Mouse (Mus musculus) heart, adult 8-10 months (tissue): ENCODE results near the gene Pitpnm1. TPM values are rescaled to one million over a fixed set of nuclear protein-coding genes. Genes with fewer than 3 reads are reported as not detected.

Experiments used
- DNase-seq: peaks from one replicate; pipeline ENCODE4 v3.0.0; 2022; ENCODE audit warnings: low spot score
- total RNA-seq, 4 experiments: library from RNA; stranded (reverse); gene quantifications; 2 replicates each; pipeline ENCODE4 v1.2.4; 2022

Pitpnm1 gene
- total RNA-seq, 4 experiments from 2014 or later, result 17.0 to 22.1 (median 18.3) TPM

DNA sequence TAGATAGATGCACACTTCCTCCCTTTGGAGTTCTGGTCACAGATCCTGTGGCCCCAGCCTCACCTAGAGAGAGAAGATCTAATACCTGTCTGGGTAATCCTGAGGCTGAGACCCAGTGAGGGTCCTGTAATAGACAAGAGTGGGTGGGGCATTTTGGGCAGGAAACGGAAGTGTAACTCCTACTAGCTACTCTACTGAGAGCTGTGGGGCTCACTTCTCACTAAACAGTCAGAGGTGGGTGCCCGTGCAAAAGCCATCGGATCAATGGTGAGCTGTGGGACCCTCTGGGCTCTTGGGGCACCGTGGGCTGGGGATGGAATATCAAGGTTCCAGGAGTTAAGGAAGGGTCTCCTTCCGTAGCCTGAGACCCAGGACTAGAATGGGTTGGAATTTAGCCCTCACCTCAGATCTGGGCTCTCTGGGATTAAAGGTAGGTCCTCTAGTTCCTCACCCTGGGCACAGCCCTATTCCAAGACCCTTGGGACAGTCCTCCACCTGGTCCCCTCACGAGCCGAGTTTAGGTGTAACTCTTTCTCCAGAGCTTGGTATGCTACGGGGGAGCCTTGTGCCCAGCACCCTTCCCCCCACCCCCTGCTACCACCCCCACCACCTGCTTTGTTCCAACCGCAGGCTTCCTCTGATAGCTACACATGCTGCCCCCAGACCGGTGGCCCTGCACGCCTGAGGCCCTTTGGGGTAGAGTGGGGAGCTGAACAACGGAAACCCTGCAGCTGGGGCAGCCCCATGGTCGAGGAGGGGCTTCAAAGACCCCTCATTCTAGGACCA lies 54.8 kb downstream of the Pitpnm1 start:
- DNase-seq, result no peak

DNA sequence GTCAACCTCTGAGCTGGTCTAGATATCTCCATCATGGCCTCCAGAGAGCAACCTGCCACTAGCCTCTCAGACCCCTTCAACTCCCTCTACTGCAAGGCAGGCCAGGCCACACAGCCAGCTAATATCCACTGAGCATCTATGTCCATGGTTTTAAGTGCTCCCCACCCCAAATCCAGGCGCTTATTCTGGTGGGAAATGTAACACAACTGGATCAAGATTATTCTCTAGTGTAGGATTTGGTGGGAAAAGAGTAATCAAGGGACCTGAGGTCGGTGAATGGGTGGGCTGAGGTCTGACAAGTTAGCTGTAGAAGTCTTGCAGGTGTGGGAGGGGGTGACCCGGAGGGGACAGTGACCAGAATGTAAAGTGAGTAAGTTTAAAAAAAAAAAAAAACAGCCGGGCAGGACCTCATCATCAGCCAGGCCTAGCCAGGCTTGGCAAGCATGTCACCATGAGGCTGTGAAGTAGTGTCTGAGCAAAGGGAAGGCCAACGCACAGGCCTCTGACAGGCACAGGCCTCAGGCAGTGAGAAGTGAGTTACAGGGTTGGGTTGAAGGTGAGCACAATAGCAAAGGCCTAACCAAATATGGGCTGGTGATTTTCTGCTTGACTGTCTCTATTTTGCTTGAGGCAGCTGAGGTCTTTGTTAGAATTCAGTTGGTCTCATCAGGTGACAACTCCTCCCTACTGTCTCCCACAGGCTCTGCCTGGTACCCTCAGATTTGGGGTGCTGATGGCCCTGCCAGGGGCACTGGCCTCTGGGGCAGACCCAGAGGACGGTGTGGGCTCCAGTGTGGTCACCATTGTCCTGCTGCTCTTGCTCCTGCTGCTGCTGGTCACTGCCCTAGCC lies 55.6 kb downstream of the Pitpnm1 start:
- no peak for DNase-seq

DNA sequence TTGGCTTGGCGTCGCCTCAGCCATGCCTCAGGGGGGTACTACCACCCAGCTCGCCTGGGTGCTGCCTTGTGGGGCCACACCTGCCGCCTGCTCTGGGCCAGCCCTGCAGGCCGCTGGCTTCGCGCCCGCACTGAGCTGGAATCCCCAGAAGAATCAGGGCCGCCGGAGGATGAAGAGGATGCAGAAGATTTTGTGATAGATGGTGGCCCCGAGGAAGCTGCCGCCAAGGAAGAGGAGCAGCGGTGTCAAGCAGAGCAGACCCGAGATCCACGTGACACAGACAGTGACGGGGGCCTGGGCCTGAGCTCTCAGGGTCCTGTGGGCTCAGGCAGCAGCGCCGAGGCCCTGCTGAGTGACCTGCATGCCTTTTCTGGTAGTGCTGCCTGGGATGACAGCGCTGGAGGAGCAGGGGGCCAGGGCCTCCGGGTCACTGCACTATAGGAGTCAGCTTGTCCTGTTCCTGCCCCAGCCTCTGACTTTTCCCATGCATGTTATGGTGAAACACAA lies 56.3 kb downstream of the Pitpnm1 start:
- DNase-seq, result no peak

- DNase-seq, result no peak
Measured at GRCm38 (mm10) chr19:4156771-4157170, 57.0 kb downstream of the Pitpnm1 start.

DNA sequence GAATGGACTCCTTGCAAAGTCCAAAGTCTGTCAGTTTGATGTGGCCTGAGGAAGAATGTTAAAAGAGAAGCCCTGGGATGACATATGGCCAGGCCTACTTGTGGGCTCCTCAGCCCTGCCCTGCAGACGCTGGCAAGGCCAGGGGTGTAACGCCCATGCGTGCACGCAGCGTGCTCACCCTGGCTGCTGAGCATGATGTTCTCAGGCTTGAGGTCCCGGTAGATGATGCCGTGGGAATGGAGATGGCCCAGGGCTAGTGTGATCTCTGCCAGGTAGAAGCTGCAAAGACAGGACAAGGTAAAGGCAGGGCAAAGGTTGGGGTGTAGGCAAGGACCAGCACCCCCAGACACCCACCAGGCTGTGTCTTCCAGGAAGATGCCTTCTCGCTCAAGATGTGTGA lies 59.3 kb downstream of the Pitpnm1 start:
- no peak for DNase-seq

DNA sequence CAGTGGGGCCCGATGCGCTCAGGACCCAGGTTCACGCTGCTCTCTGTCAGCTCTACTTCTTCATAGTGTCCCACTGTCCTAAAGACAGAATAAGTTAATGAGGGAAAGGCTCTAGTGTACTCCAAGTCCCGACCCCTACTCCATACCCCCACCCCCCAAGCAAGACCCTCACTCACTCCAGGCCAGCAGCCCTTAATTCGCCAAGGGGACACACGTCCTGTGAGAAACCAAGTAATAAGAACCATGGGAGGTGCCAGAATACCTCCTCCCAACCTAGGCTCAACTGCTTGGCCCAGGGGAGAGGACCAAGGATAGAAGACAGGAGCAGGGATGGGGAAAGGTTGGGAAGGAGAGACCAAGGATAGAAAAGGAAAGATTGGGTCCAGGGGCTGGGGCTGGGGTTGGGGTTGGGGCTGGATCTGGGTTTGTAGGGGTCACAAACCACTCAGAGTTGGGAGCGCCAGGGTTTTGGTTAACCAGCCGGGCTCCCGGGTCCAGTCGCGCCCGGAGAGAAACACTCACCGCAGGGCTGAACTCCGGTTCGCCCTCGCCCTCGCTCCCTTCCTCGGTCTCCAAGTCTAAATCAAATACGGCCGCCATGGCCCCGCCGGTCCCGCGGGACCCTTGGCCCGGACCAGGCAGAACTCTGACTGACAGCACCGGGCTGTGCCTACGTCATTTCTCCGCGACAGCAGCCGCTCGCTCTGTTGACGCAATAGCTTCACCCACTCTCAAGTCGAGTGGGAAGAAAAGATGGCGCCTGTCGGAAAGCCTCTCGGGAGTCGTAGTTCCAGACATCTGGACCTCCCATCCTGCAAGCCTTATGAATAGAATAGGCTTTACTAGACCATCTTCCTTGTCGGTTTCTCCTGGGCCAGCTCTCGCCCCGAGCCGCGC lies 63.1 kb downstream of the Pitpnm1 start, which contains the start of gene Rps6kb2:
Rps6kb2 (minus strand) TSS at position 709 of the 897 bp plus-strand sequence.
- peak; percentile 99 for DNase-seq

- DNase-seq, result no peak
Measured at GRCm38 (mm10) chr19:4163543-4163887, 63.7 kb downstream of the Pitpnm1 start.

Other genes with a start within 250 kb of the Pitpnm1 start
- 10 to 100 TPM in 1 of 4 experiments, 1 to 10 TPM in 3; 8.3 to 10.4 (median 8.7) TPM for gene Chka, start 248.2 kb upstream of the Pitpnm1 start, total RNA-seq
- gene Tcirg1, start 192.9 kb upstream of the Pitpnm1 start, total RNA-seq, result 10 to 100 TPM in 2 of 4 experiments, 1 to 10 TPM in 2; 8.5 to 13.9 (median 9.3) TPM
- gene Ndufs8, start 187.2 kb upstream of the Pitpnm1 start, total RNA-seq, result 100 to 1,000 TPM; 481 to 543 (median 507) TPM
- 1 to 10 TPM in 3 of 4 experiments, under 1 TPM in 1; 0.76 to 2.2 (median 1.6) TPM for gene Aldh3b1, start 170.2 kb upstream of the Pitpnm1 start, total RNA-seq
- 10 to 100 TPM; 11.1 to 19.2 (median 13.7) TPM for gene Unc93b1, start 164.8 kb upstream of the Pitpnm1 start, total RNA-seq
- gene Aldh3b3, start 141.4 kb upstream of the Pitpnm1 start, total RNA-seq, result 1 to 10 TPM in 1 of 4 experiments, under 1 TPM in 3; 0.35 to 1.2 (median 0.55) TPM
- under 1 TPM in 2 of 4 experiments, not detected in 2; 0.19 to 0.23 TPM for gene Aldh3b2, start 127.7 kb upstream of the Pitpnm1 start, total RNA-seq
- gene Acy3, start 113.4 kb upstream of the Pitpnm1 start, total RNA-seq, result 10 to 100 TPM; 24.2 to 32.4 (median 28.4) TPM
- gene Tbx10, start 107.2 kb upstream of the Pitpnm1 start, total RNA-seq, result not detected
- 100 to 1,000 TPM; 134 to 165 (median 153) TPM for gene Nudt8, start 99.4 kb upstream of the Pitpnm1 start, total RNA-seq
- 1 to 10 TPM in 1 of 4 experiments, under 1 TPM in 3; 0.69 to 1.6 (median 0.81) TPM for gene Gm49405, start 99.4 kb upstream of the Pitpnm1 start, total RNA-seq
- gene Doc2g, start 96.7 kb upstream of the Pitpnm1 start, total RNA-seq, result 100 to 1,000 TPM; 255 to 281 (median 261) TPM
- gene Ndufv1, start 87.2 kb upstream of the Pitpnm1 start, total RNA-seq, result 1,000 to 10,000 TPM; 1,087 to 1,207 (median 1,176) TPM
- gene Gstp1, start 62.0 kb upstream of the Pitpnm1 start, total RNA-seq, result 100 to 1,000 TPM; 355 to 468 (median 390) TPM
- 100 to 1,000 TPM; 131 to 147 (median 142) TPM for gene Gstp2, start 54.0 kb upstream of the Pitpnm1 start, total RNA-seq
- gene Gstp3, start 40.4 kb upstream of the Pitpnm1 start, total RNA-seq, result not detected
- gene Cabp2, start 18.4 kb upstream of the Pitpnm1 start, total RNA-seq, result not detected
- gene Cdk2ap2, start 2.8 kb upstream of the Pitpnm1 start, total RNA-seq, result 10 to 100 TPM; 33.6 to 43.4 (median 39.5) TPM
- 10 to 100 TPM; 65.9 to 79.6 (median 70.7) TPM for gene Aip, start 25.9 kb downstream of the Pitpnm1 start, total RNA-seq
- gene Gpr152, start 39.8 kb downstream of the Pitpnm1 start, total RNA-seq, result not detected
- gene Cabp4, start 44.0 kb downstream of the Pitpnm1 start, total RNA-seq, result not detected
- gene Coro1b, start 48.6 kb downstream of the Pitpnm1 start, total RNA-seq, result 10 to 100 TPM; 34.9 to 55.9 (median 42.8) TPM
- gene Ptprcap, start 53.6 kb downstream of the Pitpnm1 start, total RNA-seq, result 1 to 10 TPM in 3 of 4 experiments, under 1 TPM in 1; 0.73 to 2.4 (median 1.3) TPM
- 10 to 100 TPM; 15.6 to 17.9 (median 17.0) TPM for gene Rps6kb2, start 63.4 kb downstream of the Pitpnm1 start, total RNA-seq
- 10 to 100 TPM; 28.3 to 37.5 (median 30.5) TPM for gene Carns1, start 75.5 kb downstream of the Pitpnm1 start, total RNA-seq
- gene Tbc1d10c, start 91.3 kb downstream of the Pitpnm1 start, total RNA-seq, result 10 to 100 TPM in 2 of 4 experiments, 1 to 10 TPM in 2; 8.6 to 19.6 (median 12.4) TPM
- gene Ppp1ca, start 92.1 kb downstream of the Pitpnm1 start, total RNA-seq, result 100 to 1,000 TPM; 261 to 310 (median 281) TPM
- 1 to 10 TPM; 5.3 to 6.2 (median 5.6) TPM for gene Rad9a, start 101.7 kb downstream of the Pitpnm1 start, total RNA-seq
- 1 to 10 TPM in 2 of 4 experiments, under 1 TPM in 2; 0.57 to 1.6 (median 1.0) TPM for gene Clcf1, start 114.2 kb downstream of the Pitpnm1 start, total RNA-seq
- gene AC109138.7, start 114.4 kb downstream of the Pitpnm1 start, total RNA-seq, result under 1 TPM in 1 of 4 experiments, not detected in 3; 0.87 TPM
- gene Pold4, start 131.9 kb downstream of the Pitpnm1 start, total RNA-seq, result 10 to 100 TPM; 11.9 to 17.5 (median 14.3) TPM
- 10 to 100 TPM in 2 of 4 experiments, 1 to 10 TPM in 2; 6.1 to 11.4 (median 8.1) TPM for gene Ssh3, start 169.2 kb downstream of the Pitpnm1 start, total RNA-seq
- gene Ankrd13d, start 183.1 kb downstream of the Pitpnm1 start, total RNA-seq, result 1 to 10 TPM in 1 of 4 experiments, under 1 TPM in 3; 0.59 to 2.1 (median 0.80) TPM
- gene Grk2, start 206.2 kb downstream of the Pitpnm1 start, total RNA-seq, result 10 to 100 TPM; 48.7 to 55.9 (median 50.7) TPM